Mouse (Mus musculus): ENCODE data around the gene Fmr1nb. TPM values are rescaled to one million over a fixed set of nuclear protein-coding genes. Genes with fewer than 3 reads are reported as not detected.
"Not testable (repeated sequence)": the region's sequence is repeated elsewhere in the genome, so short reads cannot be mapped to it uniquely, and the experiment has no call there.

Fmr1nb gene
- not detected in 2 replicates for polyA plus RNA-seq (2014; fragmentation: Nextera tagmentation; extraction: Ambion mirVana)

DNA sequence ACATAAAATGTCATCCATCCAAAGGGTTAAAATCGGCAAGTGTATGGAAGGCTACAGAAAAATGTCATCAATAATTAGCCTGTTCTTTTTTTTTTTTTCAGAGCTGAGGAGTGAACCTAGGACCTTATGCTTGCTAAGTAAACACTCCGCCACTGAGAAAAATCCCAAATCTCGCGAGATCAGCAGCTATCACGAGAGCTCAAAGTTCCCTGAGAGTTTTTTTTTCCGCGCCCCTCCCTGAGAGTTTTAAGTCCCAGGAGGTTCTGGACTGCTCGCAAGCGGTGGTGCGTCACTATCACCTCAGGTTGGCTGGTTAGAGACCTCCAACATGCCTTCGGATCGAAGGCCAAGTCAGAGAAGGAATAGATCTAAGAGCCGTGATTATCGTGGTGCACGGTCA, at the start of gene Fmr1nb:
Gene Fmr1nb, plus strand, starts transcription at position 234 of the 400 bp plus-strand sequence.
- 91% methylated on average over 15 of the region's 15 CpGs for WGBS
- Histone ChIP-seq H3K9me3 (replicated peaks; ENCODE audit: control insufficient read depth, low read length) (no peaks in the 10 kb centered on the region), H3K4me2 (ENCODE audit: low read length) (no peak within 1 kb of the TSS), H3K4me1 (ENCODE audit: control insufficient read depth, insufficient read depth, low read length) (no peaks in the 10 kb centered on the region), H3K4me3 (ENCODE audit: low read depth, low read length) (no peak within 1 kb of the TSS), H3K36me3 (ENCODE audit: control insufficient read depth, insufficient read depth, low read length) (no peaks in the 10 kb centered on the region), H3K9ac (ENCODE audit: low read length) (no peak within 1 kb of the TSS), H3K27me3 (replicated peaks; ENCODE audit: control insufficient read depth, insufficient read depth, low read length) (no peaks in the 10 kb centered on the region), H3K27ac (ENCODE audit: low read depth, low read length) (no peak within 1 kb of the TSS)
- DNase-seq (ENCODE audit: low spot score): no peak
- no peak for ATAC-seq

DNA sequence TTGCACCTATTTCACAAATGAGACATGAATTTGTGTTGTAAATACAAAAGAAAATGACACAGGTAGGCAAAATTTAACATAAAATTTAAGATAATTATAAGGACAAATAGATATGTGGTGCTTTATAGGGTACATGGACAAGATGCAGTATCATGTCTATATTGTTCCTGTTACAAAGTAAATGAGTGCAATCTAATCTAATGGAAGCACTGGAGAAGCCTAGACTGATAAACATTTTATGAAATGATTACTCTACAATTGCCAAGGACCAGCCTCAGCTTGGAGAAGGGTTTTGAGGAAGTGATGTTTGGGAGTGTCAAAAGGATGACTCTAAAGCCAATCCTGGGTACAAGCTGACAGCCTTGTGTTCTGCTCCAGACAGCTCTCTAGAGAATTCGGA, 24.7 kb upstream of the Fmr1nb start:
- no peak for ATAC-seq
- H3K4me2 ChIP-seq (ENCODE audit: low read length): no peak overlapping the region
- H3K27ac ChIP-seq (ENCODE audit: low read depth, low read length): no peak overlapping the region
- 82% methylated on average over 1 of the region's 1 CpGs for WGBS
- no peak for DNase-seq (ENCODE audit: low spot score)
- no peaks in the 10 kb centered on the region for H3K9me3 ChIP-seq (replicated peaks; ENCODE audit: control insufficient read depth, low read length)
- H3K27me3 ChIP-seq (replicated peaks; ENCODE audit: control insufficient read depth, insufficient read depth, low read length): no peaks in the 10 kb centered on the region
- no peaks in the 10 kb centered on the region for H3K36me3 ChIP-seq (ENCODE audit: control insufficient read depth, insufficient read depth, low read length)
- no peaks in the 10 kb centered on the region for H3K4me1 ChIP-seq (ENCODE audit: control insufficient read depth, insufficient read depth, low read length)
- H3K4me3 ChIP-seq (ENCODE audit: low read depth, low read length): no peak overlapping the region
- no peak overlapping the region for H3K9ac ChIP-seq (ENCODE audit: low read length)

DNA sequence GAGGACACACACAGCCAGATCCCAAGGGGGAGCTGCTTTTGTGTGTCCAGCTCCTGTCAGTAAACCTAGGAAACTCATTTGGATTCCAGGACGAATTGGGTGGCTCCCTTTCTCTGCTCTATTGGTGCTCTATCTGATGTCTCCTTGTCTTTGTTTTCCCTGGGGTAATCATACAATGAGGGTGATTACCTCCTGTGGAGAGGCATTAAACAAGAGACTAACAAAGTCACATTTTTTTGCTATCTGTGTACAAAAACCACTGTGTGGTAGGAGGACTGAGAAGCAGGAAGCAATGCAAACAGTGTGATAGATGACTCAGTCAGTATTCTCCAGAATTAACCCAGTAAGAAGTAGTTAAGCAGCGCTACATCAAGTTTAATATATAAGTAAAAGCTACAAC, 21.6 kb upstream of the Fmr1nb start:
- H3K36me3 ChIP-seq (ENCODE audit: control insufficient read depth, insufficient read depth, low read length): no peaks in the 10 kb centered on the region
- H3K9ac ChIP-seq (ENCODE audit: low read length): no peak overlapping the region
- H3K27ac ChIP-seq (ENCODE audit: low read depth, low read length): no peak overlapping the region
- H3K9me3 ChIP-seq (replicated peaks; ENCODE audit: control insufficient read depth, low read length): no peaks in the 10 kb centered on the region
- no peak overlapping the region for H3K4me3 ChIP-seq (ENCODE audit: low read depth, low read length)
- WGBS: 62% methylated on average over 2 of the region's 2 CpGs
- DNase-seq (ENCODE audit: low spot score): no peak
- H3K27me3 ChIP-seq (replicated peaks; ENCODE audit: control insufficient read depth, insufficient read depth, low read length): no peaks in the 10 kb centered on the region
- no peak for ATAC-seq
- no peaks in the 10 kb centered on the region for H3K4me1 ChIP-seq (ENCODE audit: control insufficient read depth, insufficient read depth, low read length)
- no peak overlapping the region for H3K4me2 ChIP-seq (ENCODE audit: low read length)

DNA sequence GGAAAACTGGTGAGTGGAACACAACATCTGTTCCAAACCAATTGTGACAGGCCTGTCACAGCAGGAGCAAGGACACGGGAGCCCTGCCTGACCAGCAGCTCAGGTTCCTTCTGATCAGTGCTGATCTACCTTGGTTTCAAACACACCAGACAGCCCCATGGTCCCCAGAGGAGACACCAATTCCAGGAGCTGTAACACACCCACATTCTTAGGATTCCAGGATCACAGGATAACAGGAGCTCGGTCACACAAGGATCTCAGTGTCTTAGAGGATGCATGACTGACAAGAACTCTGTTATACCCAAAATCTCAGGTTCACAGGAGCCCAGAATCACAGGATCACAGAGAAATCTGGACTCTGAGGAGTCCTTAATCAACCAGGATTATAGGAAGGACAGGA, 58.8 kb downstream of the Fmr1nb start:
- H3K27me3 ChIP-seq (replicated peaks; ENCODE audit: control insufficient read depth, insufficient read depth, low read length); H3K4me3 ChIP-seq (ENCODE audit: low read depth, low read length); H3K36me3 ChIP-seq (ENCODE audit: control insufficient read depth, insufficient read depth, low read length); H3K9me3 ChIP-seq (replicated peaks; ENCODE audit: control insufficient read depth, low read length); ATAC-seq; H3K27ac ChIP-seq (ENCODE audit: low read depth, low read length); DNase-seq (ENCODE audit: low spot score); H3K9ac ChIP-seq (ENCODE audit: low read length); H3K4me1 ChIP-seq (ENCODE audit: control insufficient read depth, insufficient read depth, low read length): not testable (repeated sequence)
- H3K4me2 ChIP-seq (ENCODE audit: low read length): peak overlapping the region; percentile 42; the same call in 1 of the 2 replicates
- 36% methylated on average over 2 of the region's 2 CpGs for WGBS

DNA sequence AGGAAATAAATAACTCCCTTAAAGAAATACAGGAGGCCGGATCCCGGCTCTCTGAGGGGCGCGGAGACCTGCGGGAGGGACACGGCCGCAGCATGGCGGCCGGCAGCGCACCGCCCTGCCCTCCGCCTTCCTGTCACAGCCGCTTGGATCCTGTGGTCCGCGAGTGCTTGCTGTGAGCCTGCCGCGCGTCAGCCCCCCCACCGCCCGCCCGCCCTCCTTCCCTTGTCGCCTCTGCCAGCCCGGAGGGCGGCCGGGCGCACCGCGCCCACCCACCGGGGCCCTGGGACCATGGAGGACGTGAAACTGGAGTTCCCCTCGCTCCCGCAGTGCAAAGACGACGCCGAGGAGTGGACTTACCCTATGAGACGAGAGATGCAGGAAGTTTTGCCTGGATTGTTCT, 59.4 kb downstream of the Fmr1nb start, which contains the start of gene Gm14698:
Gene Gm14698, plus strand, starts transcription at position 35 of the 400 bp plus-strand sequence.
- not testable (repeated sequence) for DNase-seq (ENCODE audit: low spot score)

DNA sequence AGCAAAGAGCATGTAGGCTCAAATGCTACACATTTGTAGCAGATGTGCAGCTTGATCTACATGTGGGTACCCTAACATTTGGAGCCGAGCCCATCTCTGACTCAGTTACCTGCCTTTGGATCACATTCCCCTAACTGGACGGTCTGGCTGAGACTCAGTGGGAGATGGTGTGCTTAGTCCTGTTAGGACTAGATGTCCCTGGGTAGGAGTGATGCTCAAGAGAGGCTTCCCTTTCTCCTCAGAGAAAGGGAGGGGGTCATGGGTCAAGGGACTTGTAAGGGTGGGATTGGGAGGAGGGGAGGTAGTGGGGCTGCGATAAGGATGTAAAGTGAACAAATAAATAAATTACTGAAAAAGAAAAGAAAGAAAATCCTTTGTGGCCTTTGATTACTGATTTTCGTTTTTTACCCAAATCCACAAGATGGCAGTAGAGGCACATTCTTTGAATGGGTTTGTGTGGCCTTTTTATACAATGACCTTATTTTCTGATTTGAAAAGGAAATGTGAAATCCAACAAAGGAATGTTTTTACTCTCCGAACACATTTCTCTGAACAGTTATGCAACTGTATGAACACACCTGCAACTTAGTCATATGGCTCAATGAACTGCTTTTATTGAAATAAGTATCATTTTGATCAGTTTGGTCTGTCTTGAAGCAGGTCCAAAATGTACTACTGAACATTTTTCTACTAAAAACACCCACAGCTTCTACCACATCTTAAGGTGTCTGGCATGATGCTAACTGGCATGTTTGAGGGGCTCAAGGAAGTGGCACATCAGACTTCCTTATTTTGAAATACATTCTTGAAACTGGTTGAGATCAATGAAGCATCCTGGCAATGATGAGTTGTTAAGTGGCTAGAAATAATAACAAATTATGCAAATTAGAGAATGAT, 78.2 kb downstream of the Fmr1nb start:
- H3K27me3 ChIP-seq (replicated peaks; ENCODE audit: control insufficient read depth, insufficient read depth, low read length): no peaks in the 10 kb centered on the region
- ATAC-seq: peak; percentile 67

More for the DNA sequence above, 59.4 kb downstream of the Fmr1nb start, which contains the start of gene Gm14698:
- not testable (repeated sequence) for H3K27ac ChIP-seq (ENCODE audit: low read depth, low read length); H3K4me1 ChIP-seq (ENCODE audit: control insufficient read depth, insufficient read depth, low read length); H3K27me3 ChIP-seq (replicated peaks; ENCODE audit: control insufficient read depth, insufficient read depth, low read length); H3K9me3 ChIP-seq (replicated peaks; ENCODE audit: control insufficient read depth, low read length); H3K36me3 ChIP-seq (ENCODE audit: control insufficient read depth, insufficient read depth, low read length); H3K9ac ChIP-seq (ENCODE audit: low read length)
- Histone ChIP-seq H3K4me3 (ENCODE audit: low read depth, low read length) (peak within 1 kb of the TSS; percentile 24), H3K4me2 (ENCODE audit: low read length) (peak within 1 kb of the TSS; percentile 42)
- 28% methylated on average over 22 of the region's 36 CpGs for WGBS
- ATAC-seq: peak; percentile 91

More for the DNA sequence above, 78.2 kb downstream of the Fmr1nb start:
- Histone ChIP-seq H3K4me3 (ENCODE audit: low read depth, low read length) (no peak overlapping the region), H3K27ac (ENCODE audit: low read depth, low read length) (no peak overlapping the region), H3K4me2 (ENCODE audit: low read length) (no peak overlapping the region), H3K9ac (ENCODE audit: low read length) (no peak overlapping the region), H3K4me1 (ENCODE audit: control insufficient read depth, insufficient read depth, low read length) (no peaks in the 10 kb centered on the region), H3K36me3 (ENCODE audit: control insufficient read depth, insufficient read depth, low read length) (no peaks in the 10 kb centered on the region), H3K9me3 (replicated peaks; ENCODE audit: control insufficient read depth, low read length) (no peaks in the 10 kb centered on the region)
- peak; percentile 75 for DNase-seq (ENCODE audit: low spot score)
- WGBS: 32% methylated on average over 5 of the region's 5 CpGs

Other genes with a start within 250 kb of the Fmr1nb start
- gene Fmr1, start 83.3 kb upstream of the Fmr1nb start, polyA plus RNA-seq (2014; fragmentation: Nextera tagmentation; extraction: Ambion mirVana): 35.9 and 47.0 TPM in 2 replicates
- 2.3 and 3.1 TPM in 2 replicates for gene Gm14698, start 59.3 kb downstream of the Fmr1nb start, polyA plus RNA-seq (2014; fragmentation: Nextera tagmentation; extraction: Ambion mirVana)
- not detected in 2 replicates for gene Gm6812, start 131.2 kb downstream of the Fmr1nb start, polyA plus RNA-seq (2014; fragmentation: Nextera tagmentation; extraction: Ambion mirVana)